20 mouse cellular contexts compared by ENCODE assay signal in the genomic region with DNA sequence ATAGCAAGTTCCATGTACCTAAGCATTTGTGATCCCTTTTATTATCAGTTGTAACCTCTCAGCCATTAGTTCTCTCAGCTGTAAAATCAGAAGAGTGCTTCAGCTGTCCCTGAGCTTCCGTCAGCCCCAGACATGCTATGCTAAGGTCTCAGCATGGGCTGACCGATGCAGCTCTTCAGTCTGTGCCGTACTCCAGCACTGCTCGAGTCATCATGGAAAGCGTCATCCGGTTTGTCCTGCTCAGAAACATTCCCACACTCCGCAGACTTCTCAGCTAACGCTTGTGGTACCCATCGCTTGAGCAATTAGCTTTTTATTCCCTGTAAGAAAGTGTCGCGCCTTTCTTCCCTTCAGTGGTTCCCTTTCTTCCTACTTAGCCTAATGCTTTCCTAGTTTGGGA. TPM values are rescaled to one million over a fixed set of nuclear protein-coding genes. Genes with fewer than 3 reads are reported as not detected.
"Had no signal": no experiment of that assay in that cellular context is flagged by ENCODE, and none has a peak within 500 bp of the region (broad histone marks: within the 10 kb centered on the region; RNA-seq: fewer than 3 reads in every experiment).

No protein-coding gene starts in this region.

- DNase-seq: lung, adult 18-20 months; lung, embryonic 14.5 days; lung, postnatal 10 days; lung, postnatal 4 days; retina, postnatal 1 day; right cerebral cortex, adult 18-20 months; right cerebral cortex, postnatal 25 days; right cerebral cortex, postnatal 4 days; spleen, adult 18-20 months; thymus, adult 18-20 months; thymus, postnatal 14 days; thymus, postnatal 36 days had no signal

- H3K9me3 ChIP-seq: midbrain, embryonic 13.5 days; midbrain, embryonic 15.5 days; neural tube, embryonic 13.5 days; neural tube, embryonic 15.5 days; stomach, embryonic 15.5 days had no signal

- H3K27ac ChIP-seq: midbrain, embryonic 13.5 days; midbrain, embryonic 15.5 days; neural tube, embryonic 13.5 days; neural tube, embryonic 15.5 days; stomach, embryonic 15.5 days had no signal

- H3K4me3 ChIP-seq: midbrain, embryonic 13.5 days; midbrain, embryonic 15.5 days; neural tube, embryonic 13.5 days; neural tube, embryonic 15.5 days; stomach, embryonic 15.5 days had no signal

- H3K36me3 ChIP-seq: midbrain, embryonic 13.5 days; midbrain, embryonic 15.5 days; neural tube, embryonic 13.5 days; neural tube, embryonic 15.5 days; stomach, embryonic 15.5 days had no signal

- H3K4me1 ChIP-seq: midbrain, embryonic 13.5 days; midbrain, embryonic 15.5 days; neural tube, embryonic 13.5 days; neural tube, embryonic 15.5 days had no signal

- H3K27me3 ChIP-seq: midbrain, embryonic 13.5 days; midbrain, embryonic 15.5 days; neural tube, embryonic 13.5 days; neural tube, embryonic 15.5 days; stomach, embryonic 15.5 days had no signal

RNA-seq across cellular contexts. Expression of a gene that starts 44.4 kb away (rescaled TPM):
- total RNA-seq: megakaryocyte, adult 5-6 weeks; megakaryocyte-erythroid progenitor cell, adult 5-6 weeks; monocyte, adult 5-6 weeks had no signal
